Mouse (Mus musculus) lung, postnatal 0 days (tissue): ENCODE data around the gene Uso1. TPM values are rescaled to one million over a fixed set of nuclear protein-coding genes. Genes with fewer than 3 reads are reported as not detected.
"Not testable (repeated sequence)": the region's sequence is repeated elsewhere in the genome, so short reads cannot be mapped to it uniquely, and the experiment has no call there.

Source experiments
- ATAC-seq: fragments of 200-750 bp; cut with Nextera tagmentation; 2 replicates; pipeline ENCODE4 v1.8.0; 2017; ENCODE audit warnings: moderate library complexity
- DNase-seq: peaks from one replicate; pipeline ENCODE4 v3.0.0-alpha.2; 2016; ENCODE audit warnings: low spot score
- H3K27ac ChIP-seq: fragments of 300-500 bp; sonication (generic); 2 replicates; pipeline ENCODE4 v1.5.1; 2014; ENCODE audit warnings: antibody characterized with exemption, mild to moderate bottlenecking, low read length, mixed read lengths
- H3K27me3 ChIP-seq: fragments of 300-500 bp; sonication (generic); replicated peaks from 2 replicates; pipeline ENCODE4 v1.6.1; 2014; ENCODE audit warnings: low read length, mixed read lengths; ENCODE audit not compliant: insufficient read depth
- H3K36me3 ChIP-seq: fragments of 300-500 bp; sonication (generic); 2 replicates; pipeline ENCODE4 v1.6.1; 2014; ENCODE audit warnings: low read length, mixed read lengths; ENCODE audit not compliant: insufficient read depth
- H3K4me1 ChIP-seq: fragments of 300-500 bp; sonication (generic); 2 replicates; pipeline ENCODE4 v1.6.1; 2014; ENCODE audit warnings: antibody characterized with exemption, low read depth, low read length, mixed read lengths; ENCODE audit not compliant: insufficient read depth
- H3K4me2 ChIP-seq: fragments of 300-500 bp; sonication (generic); replicated peaks from 2 replicates; pipeline ENCODE4 v1.6.1; 2014; ENCODE audit warnings: low read depth, mild to moderate bottlenecking, low read length, moderate library complexity, mixed read lengths
- H3K4me3 ChIP-seq: fragments of 300-500 bp; sonication (generic); 2 replicates; pipeline ENCODE4 v1.5.1; 2014; ENCODE audit warnings: low read depth, low read length
- H3K9ac ChIP-seq: fragments of 300-500 bp; sonication (generic); replicated peaks from 2 replicates; pipeline ENCODE4 v1.6.1; 2014; ENCODE audit warnings: low read depth, mild to moderate bottlenecking
- H3K9me3 ChIP-seq: fragments of 300-500 bp; sonication (generic); 2 replicates; pipeline ENCODE4 v1.6.1; 2016; ENCODE audit warnings: low read length, mixed read lengths
- CTCF ChIP-seq: IDR thresholded peaks from 2 replicates; pipeline ENCODE4 v1.5.1; 2016; ENCODE audit warnings: antibody characterized with exemption, mild to moderate bottlenecking
- EP300 ChIP-seq: IDR thresholded peaks from 2 replicates; pipeline ENCODE4 v1.6.1; 2016; ENCODE audit warnings: antibody characterized with exemption, mild to moderate bottlenecking, control low read depth
- WGBS: fragments of 180-500 bp; shearing (Covaris S2); extraction: QIAGEN DNeasy Blood & Tissue Kit; methylation state at CpG from one replicate; pipeline ENCODE4 v1.1.7; 2014; 5-methylcytosine and 5-hydroxymethylcytosine counted together
- polyA plus RNA-seq: library from polyadenylated mRNA; unstranded; fragments of >200 nt; fragmentation: Nextera tagmentation; extraction: Ambion mirVana; gene quantifications from 2 replicates; pipeline ENCODE4 v1.2.1, GENCODE M21; 2015

Gene Uso1
- polyA plus RNA-seq, 1 experiment from 2014 or later: 28.8 TPM

GRCm38 (mm10) chr5:92154861-92155260 is 17.1 kb downstream of the Uso1 start:
- H3K4me1 ChIP-seq: no peaks in the 10 kb centered on the region
- H3K27me3 ChIP-seq: no peaks in the 10 kb centered on the region
- WGBS: 82% methylated on average over 3 of the region's 3 CpGs
- H3K9me3 ChIP-seq: no peaks in the 10 kb centered on the region
- TF ChIP-seq CTCF: no peak
- TF ChIP-seq EP300: no peak
- H3K27ac ChIP-seq: no peak overlapping the region
- no peaks in the 10 kb centered on the region for H3K36me3 ChIP-seq
- no peak overlapping the region for H3K9ac ChIP-seq
- H3K4me3 ChIP-seq: no peak overlapping the region
- no peak for DNase-seq
- no peak overlapping the region for H3K4me2 ChIP-seq
- ATAC-seq: no peak

DNA sequence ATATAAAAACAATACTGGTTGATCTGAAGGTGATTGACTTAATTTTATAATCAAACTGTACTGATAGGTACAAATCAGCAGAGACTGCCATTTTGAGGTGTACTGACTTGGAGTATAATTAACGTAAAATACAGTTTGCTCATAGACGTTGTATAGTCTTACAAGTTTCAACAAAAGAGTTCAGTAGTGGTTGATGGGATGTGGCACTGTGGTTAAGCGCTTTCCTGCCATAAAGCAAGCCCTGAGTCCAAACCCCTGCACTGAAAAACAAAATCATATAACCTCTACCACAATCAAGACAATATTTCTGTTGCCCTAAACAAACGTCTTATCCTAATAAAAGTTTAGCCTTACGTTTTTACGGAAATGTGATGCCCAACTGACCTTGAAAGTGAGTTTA is 28.2 kb downstream of the Uso1 start:
- no peak for TF ChIP-seq EP300
- TF ChIP-seq CTCF: no peak
- no peak overlapping the region for H3K9ac ChIP-seq
- WGBS: 82% methylated on average over 6 of the region's 6 CpGs

DNA sequence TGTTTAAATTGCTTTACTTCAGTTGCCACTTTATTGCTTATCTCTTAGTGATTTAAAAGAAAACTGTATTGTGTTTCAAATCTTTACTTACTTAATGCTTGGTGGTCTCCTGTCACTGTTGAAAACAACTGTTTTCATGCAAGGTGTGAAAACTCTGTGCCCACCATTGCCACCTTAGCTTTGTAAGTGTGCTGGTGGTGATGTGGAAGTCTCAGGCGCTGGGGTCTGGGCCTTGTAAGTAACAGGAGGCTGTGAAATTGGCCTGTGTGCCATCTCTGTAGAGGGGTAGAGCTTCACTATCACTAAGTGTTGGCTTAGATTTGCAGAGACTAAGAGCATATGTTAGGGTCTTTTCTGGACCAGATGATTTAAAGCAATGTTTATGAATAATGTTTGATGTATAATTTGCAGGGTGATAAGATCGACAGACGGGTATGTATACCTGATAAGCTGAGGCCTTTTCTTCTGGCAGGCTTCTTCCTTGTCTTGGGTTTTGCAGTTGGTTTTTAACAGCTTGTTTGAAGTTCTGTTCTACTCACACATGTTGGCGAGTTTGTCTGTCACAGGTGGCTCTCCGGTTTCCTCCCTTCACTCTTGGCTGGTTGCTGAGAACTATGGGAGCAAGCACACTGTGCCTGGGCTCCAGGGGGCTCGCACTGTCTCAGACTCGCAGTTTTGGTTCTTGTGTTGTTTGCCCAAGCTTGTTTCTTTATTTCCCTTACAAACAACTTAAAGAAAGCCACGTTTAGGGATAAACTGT is 45.5 kb downstream of the Uso1 start:
- Histone ChIP-seq H3K36me3 (peaks cover 39% of the 10 kb centered on the region), H3K9me3 (no peaks in the 10 kb centered on the region), H3K4me1 (no peaks in the 10 kb centered on the region), H3K9ac (no peak overlapping the region), H3K27me3 (no peaks in the 10 kb centered on the region), H3K4me2 (no peak overlapping the region), H3K4me3 (no peak overlapping the region), H3K27ac (no peak overlapping the region)
- 73% methylated on average over 8 of the region's 8 CpGs for WGBS
- ATAC-seq (no peak), DNase-seq (no peak)
- TF ChIP-seq CTCF (no peak), EP300 (no peak)

More for the DNA sequence above, 28.2 kb downstream of the Uso1 start:
- ATAC-seq: no peak
- no peak for DNase-seq
- no peak overlapping the region for H3K4me3 ChIP-seq
- H3K9me3 ChIP-seq: no peaks in the 10 kb centered on the region
- H3K4me2 ChIP-seq: no peak overlapping the region
- no peaks in the 10 kb centered on the region for H3K27me3 ChIP-seq
- peaks cover 10% of the 10 kb centered on the region; the same call in 1 of the 2 replicates for H3K36me3 ChIP-seq
- no peak overlapping the region for H3K27ac ChIP-seq
- H3K4me1 ChIP-seq: no peaks in the 10 kb centered on the region

DNA sequence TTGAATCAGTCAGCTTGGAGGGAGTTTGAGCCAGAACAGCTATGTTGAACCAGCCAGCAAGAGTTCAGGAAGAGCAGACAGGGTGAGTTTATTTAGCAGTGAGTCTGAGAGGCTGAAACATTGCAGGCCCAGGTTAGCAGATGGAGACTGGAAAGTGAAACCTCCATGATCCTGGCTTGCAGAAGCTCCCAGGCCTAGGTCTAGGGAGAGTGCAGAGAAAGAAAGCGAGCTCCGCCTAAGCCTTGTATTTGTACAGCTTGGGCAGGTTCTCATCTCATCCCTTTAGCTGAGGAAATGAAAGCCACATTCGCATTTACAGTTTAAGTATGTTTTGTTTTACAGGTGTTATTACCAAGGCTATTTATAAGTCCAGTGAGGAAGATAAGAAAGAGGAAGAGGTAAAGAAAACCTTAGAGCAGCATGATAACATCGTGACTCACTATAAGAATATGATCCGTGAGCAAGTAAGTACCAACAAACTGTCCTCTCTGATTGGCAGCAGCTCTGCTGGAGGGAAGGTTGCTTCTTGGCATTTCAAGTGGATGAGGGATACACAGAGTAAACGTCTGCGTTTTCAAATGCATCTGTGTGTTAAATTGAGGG is 51.2 kb downstream of the Uso1 start:
- H3K27ac ChIP-seq: no peak overlapping the region
- H3K9ac ChIP-seq: no peak overlapping the region
- no peak overlapping the region for H3K4me3 ChIP-seq
- DNase-seq (no peak), ATAC-seq (no peak)
- H3K27me3 ChIP-seq: no peaks in the 10 kb centered on the region
- H3K4me1 ChIP-seq: no peaks in the 10 kb centered on the region
- peaks cover 40% of the 10 kb centered on the region for H3K36me3 ChIP-seq
- TF ChIP-seq EP300: no peak
- no peak for TF ChIP-seq CTCF
- 93% methylated on average over 7 of the region's 7 CpGs for WGBS
- no peaks in the 10 kb centered on the region for H3K9me3 ChIP-seq
- no peak overlapping the region for H3K4me2 ChIP-seq

- 68% methylated on average over 2 of the region's 2 CpGs for WGBS
- peak; percentile 51 for DNase-seq
- not testable (repeated sequence) for H3K4me3 ChIP-seq, H3K4me1 ChIP-seq, ATAC-seq, H3K9ac ChIP-seq, H3K27me3 ChIP-seq, H3K9me3 ChIP-seq, H3K4me2 ChIP-seq, H3K27ac ChIP-seq
- peaks cover 48% of the 10 kb centered on the region for H3K36me3 ChIP-seq
- peak; percentile 77 for TF ChIP-seq CTCF
Observed at GRCm38 (mm10) chr5:92195716-92196115, 58.0 kb downstream of the Uso1 start.

DNA sequence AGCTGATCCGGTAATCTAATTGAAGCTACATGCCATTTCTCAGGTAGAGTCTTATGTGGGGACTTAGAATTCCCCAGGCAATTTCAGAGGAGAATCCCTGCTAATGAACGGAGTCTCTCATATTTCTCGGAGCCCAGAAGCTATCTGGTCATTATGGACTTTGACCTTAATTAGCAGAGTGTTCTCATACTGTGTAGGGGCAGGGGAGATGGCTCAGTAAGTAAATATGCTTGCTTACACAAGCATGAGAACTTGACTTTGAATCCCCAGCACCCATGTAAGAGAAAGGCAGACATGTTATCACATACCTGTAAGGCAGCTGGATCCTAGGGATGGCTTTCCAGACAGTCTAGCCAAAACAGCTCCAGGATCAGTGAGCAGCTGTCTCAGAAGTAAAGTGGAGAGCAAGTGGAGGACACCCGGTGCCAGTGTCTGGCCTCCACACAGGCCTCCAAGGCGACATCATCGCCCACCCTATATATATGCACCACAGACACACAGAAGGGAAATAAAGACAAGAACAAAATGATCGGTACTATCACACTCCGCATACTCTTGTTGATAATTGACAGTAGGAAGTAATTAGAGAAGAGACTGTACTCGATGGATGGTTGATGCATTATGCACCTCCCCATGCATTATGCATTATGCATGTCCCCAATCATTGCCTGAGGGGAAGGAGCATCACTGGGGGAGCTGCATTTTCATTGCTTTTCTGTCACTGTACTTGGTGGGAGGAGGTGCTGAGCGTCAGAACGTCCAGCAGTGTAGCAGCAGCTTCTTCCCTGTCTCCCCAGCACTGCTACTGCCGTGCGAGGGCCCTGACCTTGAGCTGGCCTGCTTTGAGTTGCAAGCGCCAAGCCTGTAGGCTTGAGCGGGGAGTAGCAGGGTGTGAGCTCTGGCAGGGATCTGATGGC is 59.4 kb downstream of the Uso1 start:
- H3K4me2 ChIP-seq: no peak overlapping the region
- no peaks in the 10 kb centered on the region for H3K27me3 ChIP-seq
- no peaks in the 10 kb centered on the region for H3K9me3 ChIP-seq
- H3K9ac ChIP-seq: no peak overlapping the region
- no peak overlapping the region for H3K27ac ChIP-seq
- TF ChIP-seq CTCF (no peak), EP300 (no peak)
- H3K4me1 ChIP-seq: no peaks in the 10 kb centered on the region
- ATAC-seq (no peak), DNase-seq (no peak)
- 91% methylated on average over 15 of the region's 15 CpGs for WGBS
- no peak overlapping the region for H3K4me3 ChIP-seq
- H3K36me3 ChIP-seq: peaks cover 61% of the 10 kb centered on the region
